Mouse (Mus musculus) hindbrain, postnatal 0 days (tissue): ENCODE data around the gene E130114P18Rik. TPM values are rescaled to one million over a fixed set of nuclear protein-coding genes. Genes with fewer than 3 reads are reported as not detected.

Experiments used
- ATAC-seq: fragments of 200-750 bp; cut with Nextera tagmentation; 2 replicates; pipeline ENCODE4 v1.8.0; 2017; ENCODE audit warnings: mild to moderate bottlenecking, moderate TSS enrichment, moderate library complexity
- DNase-seq: peaks from one replicate; pipeline ENCODE4 v3.0.0-alpha.2; 2015; ENCODE audit warnings: low spot score
- H3K27ac ChIP-seq: fragments of 300-500 bp; sonication (generic); 2 replicates; pipeline ENCODE4 v1.5.1; 2014; ENCODE audit warnings: mild to moderate bottlenecking
- H3K27me3 ChIP-seq: fragments of 300-500 bp; sonication (generic); 2 replicates; pipeline ENCODE4 v1.6.1; 2014; ENCODE audit warnings: low read length, mixed read lengths; ENCODE audit not compliant: insufficient read depth
- H3K36me3 ChIP-seq: fragments of 300-500 bp; sonication (generic); 2 replicates; pipeline ENCODE4 v1.6.1; 2014; ENCODE audit warnings: low read length, mixed read lengths; ENCODE audit not compliant: insufficient read depth
- H3K4me1 ChIP-seq: fragments of 300-500 bp; sonication (generic); 2 replicates; pipeline ENCODE4 v1.6.1; 2014; ENCODE audit warnings: antibody characterized with exemption, low read length, mixed read lengths; ENCODE audit not compliant: insufficient read depth
- H3K4me2 ChIP-seq: fragments of 300-500 bp; sonication (generic); 2 replicates; pipeline ENCODE4 v1.6.1; 2014; ENCODE audit warnings: low read depth, mild to moderate bottlenecking, low read length, moderate library complexity, mixed read lengths
- H3K4me3 ChIP-seq: fragments of 300-500 bp; sonication (generic); 2 replicates; pipeline ENCODE4 v1.5.1; 2014; ENCODE audit warnings: low read length
- H3K9ac ChIP-seq: fragments of 300-500 bp; sonication (generic); replicated peaks from 2 replicates; pipeline ENCODE4 v1.6.1; 2014; ENCODE audit warnings: mild to moderate bottlenecking, low read length, moderate library complexity, mixed read lengths
- H3K9me3 ChIP-seq: fragments of 300-500 bp; sonication (generic); 2 replicates; pipeline ENCODE4 v1.6.1; 2016; ENCODE audit warnings: low read length, mixed read lengths
- CTCF ChIP-seq: IDR thresholded peaks from 2 replicates; pipeline ENCODE4 v1.5.1; 2016; ENCODE audit warnings: antibody characterized with exemption, control low read depth, low read depth
- WGBS: fragments of 180-500 bp; shearing (Covaris S2); extraction: QIAGEN DNeasy Blood & Tissue Kit; methylation state at CpG from one replicate; pipeline ENCODE4 v1.1.7; 2014; 5-methylcytosine and 5-hydroxymethylcytosine counted together
- polyA plus RNA-seq: library from polyadenylated mRNA; unstranded; fragments of >200 nt; fragmentation: Nextera tagmentation; extraction: Ambion mirVana; gene quantifications from 2 replicates; pipeline ENCODE4 v1.2.1, GENCODE M21; 2015
- total RNA-seq: library from RNA; depleted of rRNA; stranded (reverse); fragments of >200 nt; gene quantifications from 2 replicates; pipeline ENCODE4 v1.2.3, GENCODE M21; 2014; rRNA removed

Gene E130114P18Rik
- total RNA-seq, result 17.1 and 22.3 TPM in 2 replicates
- polyA plus RNA-seq, result 31.6 and 37.8 TPM in 2 replicates

DNA sequence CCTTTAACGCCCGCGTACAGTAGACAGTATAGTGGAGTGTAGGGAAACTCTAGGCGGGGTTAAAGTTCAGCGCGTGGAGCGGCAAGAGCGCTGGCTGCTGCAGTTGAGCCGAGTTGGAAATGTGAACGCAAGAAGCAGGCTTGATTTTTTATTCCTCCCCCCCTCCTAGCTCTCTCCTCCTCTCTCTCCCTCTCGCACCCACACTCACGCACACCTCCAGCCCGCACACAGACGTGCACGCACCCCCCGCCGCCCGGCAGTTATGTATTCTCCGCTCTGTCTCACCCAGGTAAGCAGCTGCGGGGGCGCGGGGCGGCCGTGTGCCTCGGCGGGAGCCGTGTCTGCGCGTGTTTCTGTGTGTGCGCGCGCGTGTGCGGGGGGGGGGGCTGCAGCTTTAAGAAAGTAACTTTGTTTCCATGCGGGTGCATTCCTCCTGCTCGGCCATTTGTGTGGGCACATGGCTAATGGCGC, at the start of gene E130114P18Rik:
Gene E130114P18Rik (minus strand): TSS at position 373 of the 471 bp plus-strand sequence.
- Histone ChIP-seq H3K4me2 (peak within 1 kb of the TSS; percentile 85), H3K36me3 (no peaks in the 10 kb centered on the region), H3K4me3 (peak within 1 kb of the TSS; percentile 88), H3K4me1 (no peaks in the 10 kb centered on the region), H3K9ac (peak within 1 kb of the TSS; percentile 97), H3K27me3 (no peaks in the 10 kb centered on the region), H3K9me3 (no peaks in the 10 kb centered on the region), H3K27ac (peak within 1 kb of the TSS; percentile 93)
- DNase-seq (peak; percentile 83), ATAC-seq (peak; percentile 68)
- WGBS, result under 1% methylated on average over 36 of the region's 37 CpGs
- TF ChIP-seq CTCF, result no peak

GRCm38 (mm10) chr4:97827115-97827514, 49.2 kb upstream of the E130114P18Rik start:
- 53% methylated on average over 6 of the region's 6 CpGs for WGBS
- no peak for TF ChIP-seq CTCF
- Histone ChIP-seq H3K9me3 (no peaks in the 10 kb centered on the region), H3K36me3 (no peaks in the 10 kb centered on the region), H3K4me2 (no peak overlapping the region), H3K4me1 (peaks cover 13% of the 10 kb centered on the region), H3K27ac (no peak overlapping the region), H3K27me3 (no peaks in the 10 kb centered on the region), H3K9ac (no peak overlapping the region), H3K4me3 (no peak overlapping the region)
- no peak for ATAC-seq
- DNase-seq, result no peak

GRCm38 (mm10) chr4:97825841-97826240, 48.0 kb upstream of the E130114P18Rik start:
- DNase-seq, result no peak
- no peaks in the 10 kb centered on the region for H3K9me3 ChIP-seq
- no peak overlapping the region for H3K4me2 ChIP-seq
- peaks cover 13% of the 10 kb centered on the region for H3K4me1 ChIP-seq
- H3K9ac ChIP-seq, result no peak overlapping the region
- H3K27ac ChIP-seq, result no peak overlapping the region
- TF ChIP-seq CTCF, result no peak
- ATAC-seq, result no peak
- no peak overlapping the region for H3K4me3 ChIP-seq
- no peaks in the 10 kb centered on the region for H3K36me3 ChIP-seq
- WGBS, result 68% methylated on average over 4 of the region's 4 CpGs
- no peaks in the 10 kb centered on the region for H3K27me3 ChIP-seq

DNA sequence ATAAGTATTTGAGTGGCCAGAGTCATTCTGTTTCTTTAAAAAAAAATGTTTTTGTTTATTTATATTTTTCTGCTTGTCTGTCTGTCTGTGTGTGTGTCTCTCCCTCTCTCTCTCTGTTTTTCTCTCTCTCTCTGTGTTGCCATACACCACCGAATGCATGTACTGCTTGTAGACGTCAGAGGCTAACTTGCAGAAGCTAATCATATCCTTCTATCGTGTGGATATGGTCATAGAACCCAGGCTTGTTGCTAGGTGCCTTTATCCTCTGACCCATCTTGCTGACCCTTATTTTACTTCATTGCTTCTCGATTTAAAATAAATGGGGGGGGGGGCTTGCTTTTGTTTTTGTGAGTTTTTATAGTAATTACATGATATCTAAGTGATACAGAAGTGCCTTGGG, 47.6 kb upstream of the E130114P18Rik start:
- H3K9me3 ChIP-seq, result no peaks in the 10 kb centered on the region
- 44% methylated on average over 4 of the region's 4 CpGs for WGBS

GRCm38 (mm10) chr4:97824451-97824850, 46.6 kb upstream of the E130114P18Rik start:
- DNase-seq (no peak), ATAC-seq (no peak)
- no peaks in the 10 kb centered on the region for H3K9me3 ChIP-seq
- WGBS, result 36% methylated on average over 4 of the region's 4 CpGs
- no peak overlapping the region for H3K4me3 ChIP-seq
- TF ChIP-seq CTCF, result no peak
- H3K4me2 ChIP-seq, result no peak overlapping the region
- H3K27me3 ChIP-seq, result no peaks in the 10 kb centered on the region
- no peak overlapping the region; the same call in 1 of the 2 replicates for H3K27ac ChIP-seq
- H3K9ac ChIP-seq, result no peak overlapping the region
- no peaks in the 10 kb centered on the region for H3K36me3 ChIP-seq
- H3K4me1 ChIP-seq, result peaks cover 13% of the 10 kb centered on the region

More for the DNA sequence above, 47.6 kb upstream of the E130114P18Rik start:
- DNase-seq (no peak), ATAC-seq (no peak)
- Histone ChIP-seq H3K27ac (no peak overlapping the region), H3K4me3 (no peak overlapping the region), H3K4me2 (no peak overlapping the region), H3K27me3 (no peaks in the 10 kb centered on the region), H3K4me1 (peaks cover 13% of the 10 kb centered on the region), H3K9ac (no peak overlapping the region), H3K36me3 (no peaks in the 10 kb centered on the region)
- no peak for TF ChIP-seq CTCF

GRCm38 (mm10) chr4:97823512-97823911, 45.6 kb upstream of the E130114P18Rik start:
- WGBS, result 67% methylated on average over 6 of the region's 6 CpGs
- Histone ChIP-seq H3K9ac (no peak overlapping the region), H3K27ac (no peak overlapping the region), H3K4me2 (no peak overlapping the region), H3K27me3 (no peaks in the 10 kb centered on the region), H3K4me1 (peaks cover 13% of the 10 kb centered on the region), H3K4me3 (no peak overlapping the region), H3K9me3 (no peaks in the 10 kb centered on the region), H3K36me3 (no peaks in the 10 kb centered on the region)
- no peak for TF ChIP-seq CTCF
- ATAC-seq (no peak), DNase-seq (no peak)

DNA sequence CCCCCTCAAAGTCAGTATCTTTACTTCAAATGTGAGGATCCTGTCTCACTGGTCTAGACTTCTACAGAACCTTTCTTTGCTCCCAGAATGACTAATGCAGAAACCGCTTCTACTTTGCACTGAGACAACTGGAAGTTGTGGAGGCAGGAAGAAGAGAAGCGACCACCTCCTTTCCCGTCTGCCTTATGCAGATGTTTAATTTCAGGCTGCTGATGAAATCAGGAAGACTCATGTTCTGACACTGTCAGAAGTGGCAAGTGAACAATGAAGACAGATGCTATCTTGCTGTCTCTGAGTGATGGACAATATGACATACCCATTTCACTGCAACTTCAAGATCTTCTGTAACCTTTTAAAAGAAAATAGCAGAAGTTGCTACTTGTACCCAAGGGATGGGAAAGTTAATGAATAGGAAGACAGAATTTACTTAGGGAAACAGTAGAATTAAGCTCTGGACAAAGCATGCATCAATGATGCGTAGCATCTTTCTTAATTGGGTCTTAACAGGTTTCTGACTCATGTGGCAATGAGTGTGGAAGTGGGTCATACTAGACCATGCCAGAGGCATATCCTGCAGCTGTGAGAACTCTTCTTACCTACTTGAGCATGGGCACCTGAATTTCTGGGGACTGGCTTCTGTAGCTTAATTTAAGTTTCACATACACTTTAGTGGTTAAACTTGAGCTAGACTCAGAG, 43.8 kb upstream of the E130114P18Rik start:
- Histone ChIP-seq H3K27ac (no peak overlapping the region), H3K36me3 (no peaks in the 10 kb centered on the region), H3K4me3 (no peak overlapping the region), H3K9me3 (no peaks in the 10 kb centered on the region), H3K4me1 (peaks cover 13% of the 10 kb centered on the region), H3K9ac (no peak overlapping the region), H3K4me2 (no peak overlapping the region), H3K27me3 (no peaks in the 10 kb centered on the region)
- no peak for DNase-seq
- 85% methylated on average over 4 of the region's 4 CpGs for WGBS
- no peak for ATAC-seq
- no peak for TF ChIP-seq CTCF
